Mouse (Mus musculus): ENCODE measurements around the gene Cdkal1.

DNA sequence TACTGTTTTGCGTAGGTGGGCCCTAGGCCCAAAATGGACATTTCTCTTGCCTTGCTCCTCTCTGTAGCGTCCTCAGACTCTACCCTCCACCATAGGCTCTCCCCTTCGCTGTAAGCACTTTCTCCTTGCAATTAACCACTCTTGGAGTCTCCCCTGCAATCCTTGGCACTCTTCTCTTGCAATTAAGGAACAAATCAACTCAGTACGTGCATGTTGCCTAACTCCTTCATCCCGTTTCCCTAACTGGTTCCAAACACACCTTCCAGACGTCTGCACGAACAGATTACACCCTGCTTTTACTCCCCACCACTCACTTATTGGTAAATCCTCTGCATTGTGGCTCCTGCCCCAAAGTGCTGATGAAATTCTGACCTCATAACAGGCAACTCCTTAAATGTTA lies 358.2 kb downstream of the Cdkal1 start:
- no peak for TF ChIP-seq CTCF (IDR thresholded peaks at IDR 0.05; ENCODE audit: control insufficient read depth, insufficient read depth, low read length)
- TF ChIP-seq POLR2A (IDR thresholded peaks at IDR 0.05; ENCODE audit: borderline replicate concordance, control insufficient read depth, low read depth, low read length) = no peak
